Mouse (Mus musculus) left cerebral cortex, adult 11 months (tissue): ENCODE data around the gene Tmem178.

ENCODE experiments used
- DNase-seq: peaks from one replicate; pipeline ENCODE4 v3.0.0; 2022; ENCODE audit warnings: low spot score

The Tmem178 gene

GRCm38 (mm10) chr17:80997226-80997625, 52.8 kb downstream of the Tmem178 start:
- DNase-seq = no peak

GRCm38 (mm10) chr17:80998958-80999357, 54.5 kb downstream of the Tmem178 start:
- no peak for DNase-seq

GRCm38 (mm10) chr17:81001010-81001409, 56.6 kb downstream of the Tmem178 start:
- no peak for DNase-seq

GRCm38 (mm10) chr17:81001647-81002046, 57.2 kb downstream of the Tmem178 start:
- no peak for DNase-seq

- DNase-seq = no peak
Measured at GRCm38 (mm10) chr17:81002130-81002529, 57.7 kb downstream of the Tmem178 start.

- no peak for DNase-seq
Measured at GRCm38 (mm10) chr17:81004454-81004853, 60.0 kb downstream of the Tmem178 start.

GRCm38 (mm10) chr17:81005292-81005691, 60.9 kb downstream of the Tmem178 start:
- no peak for DNase-seq

GRCm38 (mm10) chr17:81009112-81009511, 64.7 kb downstream of the Tmem178 start:
- DNase-seq = no peak

GRCm38 (mm10) chr17:81010199-81010598, 65.8 kb downstream of the Tmem178 start:
- no peak for DNase-seq

- DNase-seq = no peak
Measured at GRCm38 (mm10) chr17:81010844-81011685, 66.6 kb downstream of the Tmem178 start.

GRCm38 (mm10) chr17:81015814-81016447, 71.5 kb downstream of the Tmem178 start:
- peak; percentile 39 for DNase-seq

- no peak for DNase-seq
Measured at GRCm38 (mm10) chr17:81017132-81017531, 72.7 kb downstream of the Tmem178 start.

- no peak for DNase-seq
Measured at GRCm38 (mm10) chr17:81027331-81027730, 82.9 kb downstream of the Tmem178 start.

GRCm38 (mm10) chr17:81031830-81032442, 87.5 kb downstream of the Tmem178 start:
- no peak for DNase-seq

GRCm38 (mm10) chr17:81032957-81033356, 88.5 kb downstream of the Tmem178 start:
- no peak for DNase-seq

GRCm38 (mm10) chr17:81035354-81035753, 90.9 kb downstream of the Tmem178 start:
- DNase-seq = no peak

GRCm38 (mm10) chr17:81038707-81039408, 94.4 kb downstream of the Tmem178 start:
- DNase-seq = no peak

GRCm38 (mm10) chr17:81041662-81042061, 97.2 kb downstream of the Tmem178 start:
- no peak for DNase-seq

- DNase-seq = no peak
Measured at GRCm38 (mm10) chr17:81044356-81044755, 99.9 kb downstream of the Tmem178 start.

GRCm38 (mm10) chr17:81045115-81045514, 100.7 kb downstream of the Tmem178 start:
- no peak for DNase-seq

GRCm38 (mm10) chr17:81045525-81046150, 101.2 kb downstream of the Tmem178 start:
- peak; percentile 24 for DNase-seq
